Mouse (Mus musculus): ENCODE measurements at regions not wholly inside any gene's neighbourhood (a gene's known extent, or its start where the extent isn't known, plus 50 kb on each side); places are given as distances from the start of the nearest gene placed in this dataset.

DNA sequence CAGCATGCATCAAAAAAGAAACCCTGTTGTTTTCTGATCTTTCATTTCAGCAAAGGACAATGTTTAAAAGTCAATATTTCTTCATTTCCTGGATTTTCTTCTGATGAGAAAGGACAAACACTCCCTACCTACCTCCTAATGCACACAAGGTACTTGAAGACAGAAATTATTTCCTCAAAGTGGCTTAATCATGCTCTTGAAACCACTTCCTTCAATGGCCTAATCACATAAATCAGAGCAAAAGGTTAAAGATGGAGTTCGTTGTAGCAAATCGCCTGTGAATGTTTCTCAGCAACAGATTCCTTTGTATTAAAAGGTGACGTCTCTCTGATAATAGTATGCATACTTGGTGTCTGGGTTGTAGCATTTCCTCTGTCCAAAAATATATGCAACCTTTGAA is 124.3 kb upstream of the Gm10306 start:
- TF ChIP-seq POLR2A (IDR thresholded peaks at IDR 0.05; ENCODE audit: borderline replicate concordance, low read depth, low read length): no peak
- no peak for TF ChIP-seq CTCF (IDR thresholded peaks at IDR 0.05; ENCODE audit: low read depth, low read length)
